ENCODE assay signal across 30 mouse cellular contexts in the genomic region with DNA sequence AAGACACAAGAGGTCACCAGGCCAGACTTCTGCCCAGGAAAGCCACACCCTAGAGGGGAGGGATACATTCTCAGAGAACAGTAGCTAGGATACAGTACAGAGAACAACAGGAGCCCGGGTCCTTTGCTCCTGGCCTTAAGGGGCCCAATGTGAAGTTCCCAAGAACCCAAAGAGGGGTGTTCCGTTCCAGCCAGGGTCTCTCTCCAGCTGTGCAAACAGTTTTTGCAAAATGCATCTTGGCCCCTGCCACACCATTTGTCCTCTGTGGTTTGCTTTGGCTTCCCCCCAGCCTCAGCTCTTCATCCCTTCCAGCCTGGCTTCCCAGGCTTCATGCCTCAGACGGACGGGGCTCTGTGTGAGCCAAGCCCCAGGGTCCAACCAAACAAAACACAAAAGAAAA. TPM values are rescaled to one million over a fixed set of nuclear protein-coding genes. Genes with fewer than 3 reads are reported as not detected.
DNase-seq lines count a peak whose midpoint lies in the region; ATAC-seq and TF ChIP-seq lines count a peak whose summit lies in the region.
"Had no signal": no experiment of that assay in that cellular context is flagged by ENCODE, and none has a peak within 500 bp of the region (broad histone marks: within the 10 kb centered on the region; RNA-seq: fewer than 3 reads in every experiment).

No protein-coding gene starts in this region.

- TF ChIP-seq EP300 in heart, adult 2 months (IDR thresholded peaks at IDR 0.05; ENCODE audit: insufficient read depth, low read depth, low read length): no peak
- 0 out of 2 replicates have a peak, but pooled peaks have one; percentile 12 for TF ChIP-seq EP300 in lung, postnatal 0 days (IDR thresholded peaks at IDR 0.05)

- peak; percentile 97 for DNase-seq in heart, adult 11 months
- no peak for DNase-seq in heart, adult 2 months
- no peak for DNase-seq in hindbrain, embryonic 10.5 days (ENCODE audit: low spot score)
- DNase-seq in hindbrain, postnatal 0 days (ENCODE audit: low spot score): no peak
- DNase-seq in lung, postnatal 0 days (ENCODE audit: low spot score): no peak
- no peak for DNase-seq in lung, postnatal 36 days
- DNase-seq: adrenal gland, adult 8-10 months; cerebellum, adult 11 months; cerebellum, adult 9-10 months; embryo, embryonic 11 days; gastrocnemius, postnatal 25 days; kidney, adult 9 months; layer of hippocampus, adult 9-11 months; liver; lung, adult 2 months; lung, postnatal 14 days; right cerebral cortex, postnatal 4 days; thymus, adult 18-20 months; thymus, postnatal 25 days had no signal

- WGBS in heart, adult 2 months: 46% methylated on average over 4 of the region's 4 CpGs
- 68% methylated on average over 4 of the region's 4 CpGs for WGBS in hindbrain, embryonic 10.5 days
- 45% methylated on average over 4 of the region's 4 CpGs for WGBS in hindbrain, postnatal 0 days
- 51% methylated on average over 4 of the region's 4 CpGs for WGBS in lung, postnatal 0 days
- WGBS in neural tube, embryonic 15.5 days: 73% methylated on average over 4 of the region's 4 CpGs

- no peak overlapping the region for H3K27ac ChIP-seq in heart, adult 2 months
- H3K27ac ChIP-seq in hindbrain, embryonic 10.5 days: 0 out of 2 replicates have a peak overlapping the region, but pooled peaks have one; percentile 8
- no peak overlapping the region for H3K27ac ChIP-seq in hindbrain, postnatal 0 days
- no peak overlapping the region for H3K27ac ChIP-seq in lung, postnatal 0 days (ENCODE audit: low read length)
- H3K27ac ChIP-seq in neural tube, embryonic 15.5 days (replicated peaks): no peak overlapping the region
- H3K27ac ChIP-seq: embryonic facial prominence, embryonic 12.5 days; intestine, embryonic 15.5 days; liver, embryonic 14.5 days; neural tube, embryonic 12.5 days; stomach, postnatal 0 days had no signal

- TF ChIP-seq CTCF in heart, adult 2 months (IDR thresholded peaks at IDR 0.05): no peak
- no peak for TF ChIP-seq CTCF in hindbrain, postnatal 0 days (IDR thresholded peaks at IDR 0.05; ENCODE audit: low read depth)
- no peak for TF ChIP-seq CTCF in lung, postnatal 0 days (IDR thresholded peaks at IDR 0.05)

- no peaks in the 10 kb centered on the region for H3K27me3 ChIP-seq in heart, adult 2 months (ENCODE audit: control insufficient read depth, insufficient read depth, low read length)
- H3K27me3 ChIP-seq in hindbrain, embryonic 10.5 days (ENCODE audit: insufficient read depth, poor library complexity, severe bottlenecking): no peaks in the 10 kb centered on the region
- no peaks in the 10 kb centered on the region for H3K27me3 ChIP-seq in hindbrain, postnatal 0 days (ENCODE audit: insufficient read depth, low read length)
- H3K27me3 ChIP-seq in lung, postnatal 0 days (replicated peaks; ENCODE audit: insufficient read depth, low read length): no peaks in the 10 kb centered on the region
- H3K27me3 ChIP-seq in neural tube, embryonic 15.5 days (replicated peaks): no peaks in the 10 kb centered on the region
- H3K27me3 ChIP-seq: embryonic facial prominence, embryonic 12.5 days; intestine, embryonic 15.5 days; neural tube, embryonic 12.5 days had no signal

- no peaks in the 10 kb centered on the region for H3K9me3 ChIP-seq in hindbrain, embryonic 10.5 days
- H3K9me3 ChIP-seq in hindbrain, postnatal 0 days (ENCODE audit: low read length): no peaks in the 10 kb centered on the region
- H3K9me3 ChIP-seq in lung, postnatal 0 days (ENCODE audit: low read length): no peaks in the 10 kb centered on the region
- H3K9me3 ChIP-seq in neural tube, embryonic 15.5 days (replicated peaks): no peaks in the 10 kb centered on the region
- H3K9me3 ChIP-seq: embryonic facial prominence, embryonic 12.5 days; intestine, embryonic 15.5 days had no signal

- no peak overlapping the region for H3K4me3 ChIP-seq in heart, adult 2 months
- H3K4me3 ChIP-seq in hindbrain, embryonic 10.5 days: no peak overlapping the region
- H3K4me3 ChIP-seq in hindbrain, postnatal 0 days (ENCODE audit: low read length): no peak overlapping the region
- no peak overlapping the region for H3K4me3 ChIP-seq in lung, postnatal 0 days (ENCODE audit: low read depth, low read length)
- H3K4me3 ChIP-seq in neural tube, embryonic 15.5 days (replicated peaks): no peak overlapping the region
- H3K4me3 ChIP-seq: embryonic facial prominence, embryonic 12.5 days; intestine, embryonic 15.5 days; myocyte; neural tube, embryonic 12.5 days had no signal

- intact Hi-C loops in heart, adult 2 months (cut with DNase I): no loop called here

- no peak for TF ChIP-seq POLR2A in heart, adult 2 months (IDR thresholded peaks at IDR 0.05; ENCODE audit: insufficient read depth, low read depth, low read length)

- H3K4me2 ChIP-seq in hindbrain, postnatal 0 days (ENCODE audit: low read depth, low read length): no peak overlapping the region
- no peak overlapping the region for H3K4me2 ChIP-seq in lung, postnatal 0 days (replicated peaks; ENCODE audit: low read depth, low read length)
- no peak overlapping the region for H3K4me2 ChIP-seq in neural tube, embryonic 15.5 days
- H3K4me2 ChIP-seq: embryonic facial prominence, embryonic 12.5 days; intestine, embryonic 15.5 days; midbrain, embryonic 11.5 days; neural tube, embryonic 12.5 days had no signal

- H3K79me2 ChIP-seq in heart, adult 2 months (replicated peaks; ENCODE audit: control insufficient read depth, insufficient read depth, low read length): no peaks in the 10 kb centered on the region

- peaks cover 23% of the 10 kb centered on the region for H3K4me1 ChIP-seq in heart, adult 2 months (ENCODE audit: control insufficient read depth, insufficient read depth, low read length)
- H3K4me1 ChIP-seq in hindbrain, embryonic 10.5 days (replicated peaks): peaks cover 43% of the 10 kb centered on the region
- peaks cover 18% of the 10 kb centered on the region for H3K4me1 ChIP-seq in hindbrain, postnatal 0 days (ENCODE audit: insufficient read depth, low read length)
- peaks cover 6% of the 10 kb centered on the region for H3K4me1 ChIP-seq in lung, postnatal 0 days (ENCODE audit: insufficient read depth, low read depth, low read length)
- peaks cover 31% of the 10 kb centered on the region for H3K4me1 ChIP-seq in neural tube, embryonic 15.5 days

- H3K9ac ChIP-seq in heart, adult 2 months (ENCODE audit: low read depth, low read length): no peak overlapping the region
- no peak overlapping the region for H3K9ac ChIP-seq in hindbrain, postnatal 0 days (replicated peaks; ENCODE audit: low read length)
- H3K9ac ChIP-seq in lung, postnatal 0 days (replicated peaks; ENCODE audit: low read depth): no peak overlapping the region
- H3K9ac ChIP-seq in neural tube, embryonic 15.5 days (replicated peaks): no peak overlapping the region
- H3K9ac ChIP-seq: embryonic facial prominence, embryonic 12.5 days; intestine, embryonic 15.5 days; liver, embryonic 14.5 days; neural tube, embryonic 12.5 days had no signal

- ATAC-seq in hindbrain, postnatal 0 days: no peak
- ATAC-seq in lung, postnatal 0 days: peak; percentile 49; the same call in 1 of the 2 replicates
- no peak for ATAC-seq in neural tube, embryonic 15.5 days (ENCODE audit: low FRiP score)
- ATAC-seq: forebrain, embryonic 14.5 days; hindbrain, embryonic 16.5 days; intestine, embryonic 15.5 days had no signal

- no peaks in the 10 kb centered on the region for H3K36me3 ChIP-seq in heart, adult 2 months (ENCODE audit: control insufficient read depth, insufficient read depth, low read length)
- H3K36me3 ChIP-seq in hindbrain, embryonic 10.5 days: 0 out of 2 replicates have a peak, but pooled peaks cover 2% of the 10 kb centered on the region
- no peaks in the 10 kb centered on the region for H3K36me3 ChIP-seq in hindbrain, postnatal 0 days (ENCODE audit: insufficient read depth, low read length)
- no peaks in the 10 kb centered on the region for H3K36me3 ChIP-seq in lung, postnatal 0 days (ENCODE audit: insufficient read depth, low read length)
- H3K36me3 ChIP-seq in neural tube, embryonic 15.5 days: no peaks in the 10 kb centered on the region
- H3K36me3 ChIP-seq: embryonic facial prominence, embryonic 12.5 days; G1E; intestine, embryonic 15.5 days; neural tube, embryonic 12.5 days had no signal

RNA-seq across cellular contexts. Expression of a gene that starts 44.4 kb away (rescaled TPM):
- total RNA-seq in heart, adult 2 months (2021): 10 to 100 TPM; 23.5 to 33.7 TPM
- 48.1 and 49.4 TPM in 2 replicates for polyA plus RNA-seq in heart, adult 2 months (2012; rRNA removed)
- polyA plus RNA-seq in hindbrain, embryonic 10.5 days (2016; fragmentation: Nextera tagmentation; extraction: Ambion mirVana): 36.2 and 48.6 TPM in 2 replicates
- 71.0 and 71.9 TPM in 2 replicates for total RNA-seq in hindbrain, postnatal 0 days (2014; rRNA removed)
- 44.3 and 44.6 TPM in 2 replicates for polyA plus RNA-seq in hindbrain, postnatal 0 days (2015; fragmentation: Nextera tagmentation; extraction: Ambion mirVana)
- 63.7 and 69.0 TPM in 2 replicates for polyA plus RNA-seq in lung, postnatal 0 days (2015; fragmentation: Nextera tagmentation; extraction: Ambion mirVana)
- polyA plus RNA-seq in neural tube, embryonic 15.5 days (2015; fragmentation: Nextera tagmentation; extraction: Ambion mirVana): 49.2 and 53.8 TPM in 2 replicates
- polyA plus RNA-seq: G1E had no signal
